Mouse (Mus musculus): ENCODE measurements around the gene Myom3.

DNA sequence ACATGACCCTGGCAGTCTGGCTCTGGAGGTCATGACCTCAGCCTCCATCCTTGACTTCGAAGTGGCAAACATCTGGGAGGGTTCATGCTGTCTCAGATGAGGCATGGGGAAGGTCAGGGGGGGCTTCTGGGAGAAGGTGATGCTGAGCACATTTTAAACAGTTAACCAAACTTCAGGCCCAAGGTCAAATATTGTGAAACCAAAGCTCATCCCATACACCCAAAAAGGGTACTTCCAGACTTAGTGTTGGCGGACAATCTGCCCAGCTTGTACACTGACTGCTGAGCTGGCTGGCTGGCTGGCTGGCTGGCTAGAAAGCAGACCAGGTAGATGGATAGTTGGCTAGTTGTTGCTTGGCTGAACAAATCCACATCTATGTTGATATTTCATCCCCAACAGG is 29.6 kb downstream of the Myom3 start:
- TF ChIP-seq CTCF (IDR thresholded peaks at IDR 0.05; ENCODE audit: low read depth) = no peak
- TF ChIP-seq EP300 (optimal IDR thresholded peaks at IDR 0.05) = no peak

Measured in stomach, postnatal 0 days (tissue).